Mouse (Mus musculus) lung, embryonic 14.5 days (tissue): Measurements from ENCODE around the gene Dlx4. TPM values are rescaled to one million over a fixed set of nuclear protein-coding genes. Genes with fewer than 3 reads are reported as not detected.

Source experiments
- ATAC-seq: fragments of 200-750 bp; cut with Nextera tagmentation; 2 replicates; pipeline ENCODE4 v1.8.0; 2017; ENCODE audit warnings: mild to moderate bottlenecking, moderate TSS enrichment, moderate library complexity; ENCODE audit not compliant: insufficient read depth
- DNase-seq: peaks from one replicate; pipeline ENCODE4 v3.0.0-alpha.2; 2015
- H3K27ac ChIP-seq: fragments of 300-500 bp; sonication (generic); 2 replicates; pipeline ENCODE4 v1.5.1; 2014; ENCODE audit warnings: low read depth, mild to moderate bottlenecking, moderate library complexity
- H3K27me3 ChIP-seq: fragments of 300-500 bp; sonication (generic); 2 replicates; pipeline ENCODE4 v1.6.1; 2014; ENCODE audit warnings: low read length, control low read depth; ENCODE audit not compliant: insufficient read depth
- H3K36me3 ChIP-seq: fragments of 300-500 bp; sonication (generic); 2 replicates; pipeline ENCODE4 v1.6.1; 2014; ENCODE audit warnings: control low read depth; ENCODE audit not compliant: insufficient read depth
- H3K4me1 ChIP-seq: fragments of 300-500 bp; sonication (generic); 2 replicates; pipeline ENCODE4 v1.6.1; 2014; ENCODE audit warnings: antibody characterized with exemption, control low read depth; ENCODE audit not compliant: insufficient read depth
- H3K4me2 ChIP-seq: fragments of 300-500 bp; sonication (generic); 2 replicates; pipeline ENCODE4 v1.6.1; 2014; ENCODE audit warnings: mild to moderate bottlenecking
- H3K4me3 ChIP-seq: fragments of 300-500 bp; sonication (generic); 2 replicates; pipeline ENCODE4 v1.5.1; 2014; ENCODE audit warnings: low read depth, low read length
- H3K9ac ChIP-seq: fragments of 300-500 bp; sonication (generic); 2 replicates; pipeline ENCODE4 v1.6.1; 2014
- H3K9me3 ChIP-seq: fragments of 300-500 bp; sonication (generic); 2 replicates; pipeline ENCODE4 v1.6.1; 2016; ENCODE audit warnings: low read depth, low read length, control low read depth
- CTCF ChIP-seq: IDR thresholded peaks from 2 replicates; pipeline ENCODE4 v1.5.1; 2016; ENCODE audit warnings: antibody characterized with exemption, low read depth
- WGBS: fragments of 180-500 bp; shearing (Covaris S2); extraction: QIAGEN DNeasy Blood & Tissue Kit; methylation state at CpG from one replicate; pipeline ENCODE4 v1.1.7; 2014; 5-methylcytosine and 5-hydroxymethylcytosine counted together
- polyA plus RNA-seq: library from polyadenylated mRNA; unstranded; fragments of >200 nt; fragmentation: Nextera tagmentation; extraction: Ambion mirVana; gene quantifications from 2 replicates; pipeline ENCODE4 v1.2.1, GENCODE M21; 2014

Gene Dlx4
- polyA plus RNA-seq, result 0.31 and 0.57 TPM in 2 replicates

DNA sequence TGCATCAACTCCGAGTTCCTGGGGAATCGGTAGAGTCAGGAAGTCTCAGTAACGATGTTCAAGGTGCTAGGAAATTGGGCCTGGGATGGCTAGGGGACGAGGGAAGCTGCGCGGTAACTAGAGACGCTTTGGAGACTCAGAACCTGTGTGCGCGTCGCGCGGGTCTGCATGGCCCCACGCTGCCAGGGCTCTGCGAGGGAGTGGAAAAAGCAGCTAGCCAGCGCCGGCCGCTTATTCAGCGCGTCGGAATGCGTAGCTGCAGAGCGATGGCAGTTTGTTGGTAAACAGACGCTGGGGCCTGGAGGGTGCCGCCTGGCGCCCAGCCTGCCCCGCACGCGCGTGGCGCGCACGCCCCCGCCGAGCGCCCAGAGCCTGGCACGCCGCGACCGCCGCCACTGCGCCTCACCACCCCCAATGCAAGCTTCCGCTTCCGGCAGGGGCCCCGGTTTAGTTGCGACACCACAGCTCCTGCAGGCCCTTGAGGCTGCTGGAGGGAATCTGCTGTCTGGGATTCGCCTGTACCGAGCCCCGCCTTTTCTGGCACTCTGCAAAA, at the start of gene Dlx4:
Dlx4 (minus strand) TSS at position 413 of the 553 bp plus-strand sequence.
- Histone ChIP-seq H3K4me2 (peak within 1 kb of the TSS; percentile 95), H3K9me3 (no peaks in the 10 kb centered on the region), H3K4me1 (peaks cover 7% of the 10 kb centered on the region), H3K9ac (peak within 1 kb of the TSS; percentile 46), H3K27ac (no peak within 1 kb of the TSS), H3K4me3 (peak within 1 kb of the TSS; percentile 48), H3K27me3 (peaks cover 100% of the 10 kb centered on the region), H3K36me3 (no peaks in the 10 kb centered on the region)
- DNase-seq (peak; percentile 82), ATAC-seq (peak; percentile 69)
- WGBS, result under 1% methylated on average over 44 of the region's 48 CpGs
- TF ChIP-seq CTCF, result no peak

DNA sequence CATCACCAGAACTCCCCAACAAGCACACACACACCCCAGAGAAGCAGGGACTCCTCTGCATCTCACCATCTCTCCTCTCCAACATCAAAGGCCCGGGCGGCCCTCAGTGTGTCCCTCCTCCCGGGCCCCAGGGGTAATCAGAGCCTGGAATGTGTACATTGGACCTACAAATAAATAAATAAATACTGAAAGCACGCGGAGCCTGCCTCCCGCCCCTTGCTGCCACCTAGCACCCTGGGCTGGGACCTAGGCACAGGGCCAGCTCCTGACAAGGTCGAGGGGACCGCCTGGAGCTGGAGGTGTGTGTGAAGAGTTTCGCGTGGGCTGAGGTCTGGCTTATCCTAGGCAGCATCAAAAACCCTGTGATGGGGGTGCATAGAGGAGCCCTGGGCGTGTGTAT, 43.8 kb upstream of the Dlx4 start:
- Histone ChIP-seq H3K4me1 (peaks cover 18% of the 10 kb centered on the region; the same call in 1 of the 2 replicates), H3K4me3 (no peak overlapping the region), H3K9ac (no peak overlapping the region), H3K27ac (no peak overlapping the region), H3K4me2 (no peak overlapping the region), H3K36me3 (no peaks in the 10 kb centered on the region), H3K27me3 (no peaks in the 10 kb centered on the region), H3K9me3 (no peaks in the 10 kb centered on the region)
- 14% methylated on average over 11 of the region's 11 CpGs for WGBS
- TF ChIP-seq CTCF, result no peak
- ATAC-seq (no peak), DNase-seq (peak; percentile 39)

DNA sequence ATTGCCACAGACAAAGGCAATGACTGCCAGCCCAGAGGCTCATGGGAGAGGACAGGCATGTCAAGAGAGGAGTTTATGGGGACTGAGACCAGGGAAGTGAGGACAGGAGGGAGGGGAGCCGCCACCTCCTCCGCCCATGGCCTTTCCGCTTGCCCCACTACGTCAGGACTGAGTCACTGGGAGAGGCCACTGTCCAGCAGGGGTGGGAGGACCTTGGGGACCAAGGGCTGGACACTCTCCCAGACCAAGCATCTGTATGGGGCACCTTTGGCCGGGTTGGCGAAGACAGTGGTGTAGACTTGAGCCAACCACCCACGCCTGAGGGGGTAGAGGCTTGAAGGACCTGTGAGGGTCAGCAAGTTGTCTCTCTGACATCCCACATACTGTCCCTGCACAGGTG, 40.8 kb upstream of the Dlx4 start:
- no peak overlapping the region for H3K27ac ChIP-seq
- no peaks in the 10 kb centered on the region for H3K36me3 ChIP-seq
- TF ChIP-seq CTCF, result no peak
- ATAC-seq, result no peak
- peaks cover 26% of the 10 kb centered on the region; the same call in 1 of the 2 replicates for H3K4me1 ChIP-seq
- no peaks in the 10 kb centered on the region for H3K9me3 ChIP-seq
- no peaks in the 10 kb centered on the region for H3K27me3 ChIP-seq
- H3K4me3 ChIP-seq, result no peak overlapping the region
- H3K9ac ChIP-seq, result no peak overlapping the region
- no peak overlapping the region for H3K4me2 ChIP-seq
- DNase-seq, result no peak
- 87% methylated on average over 7 of the region's 7 CpGs for WGBS

DNA sequence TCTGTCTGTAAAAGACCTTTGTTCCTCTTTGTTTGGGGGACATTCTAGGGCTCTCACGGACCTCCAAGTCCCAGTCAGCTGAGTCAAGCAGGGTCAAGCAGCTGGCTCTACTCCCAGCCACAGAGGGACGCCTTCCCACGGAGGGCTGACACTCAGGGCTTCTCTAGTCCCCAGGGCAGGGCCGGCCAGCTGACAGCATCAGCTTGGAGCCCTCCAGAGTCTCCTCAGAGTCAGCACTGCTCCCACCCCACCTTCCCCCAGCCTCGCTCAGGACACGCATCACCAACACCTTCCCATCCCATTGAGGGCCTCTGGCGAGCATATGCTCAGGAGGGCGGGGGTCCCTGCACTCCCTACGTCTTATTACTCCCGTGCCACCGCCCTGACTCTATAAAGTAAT, 39.6 kb upstream of the Dlx4 start:
- no peak for TF ChIP-seq CTCF
- WGBS, result 23% methylated on average over 11 of the region's 11 CpGs
- DNase-seq (peak; percentile 77), ATAC-seq (peak; percentile 84)
- Histone ChIP-seq H3K4me3 (no peak overlapping the region), H3K9ac (no peak overlapping the region), H3K4me1 (peaks cover 26% of the 10 kb centered on the region; the same call in 1 of the 2 replicates), H3K9me3 (no peaks in the 10 kb centered on the region), H3K4me2 (no peak overlapping the region), H3K27ac (peak overlapping the region; percentile 43; the same call in 1 of the 2 replicates), H3K36me3 (no peaks in the 10 kb centered on the region), H3K27me3 (no peaks in the 10 kb centered on the region)

DNA sequence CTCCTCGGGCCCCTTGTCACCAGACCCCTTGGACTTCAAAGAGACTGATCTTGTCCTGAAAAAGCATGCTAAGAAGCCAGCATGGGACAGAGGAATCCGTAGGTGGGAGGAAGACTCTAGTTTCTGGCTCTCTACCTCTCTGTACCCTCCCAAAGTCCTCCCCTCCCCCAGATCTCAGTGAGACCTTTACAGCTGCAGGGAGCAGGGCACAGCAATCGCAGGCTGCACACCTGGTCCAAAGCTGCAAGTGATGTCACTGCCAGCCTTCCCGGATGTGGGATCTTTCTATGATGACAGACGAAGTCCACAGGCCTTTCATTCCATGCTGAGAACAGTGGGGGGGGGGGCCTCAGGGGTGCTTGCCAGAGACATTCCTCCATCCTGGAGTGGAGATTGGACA, 38.5 kb upstream of the Dlx4 start:
- Histone ChIP-seq H3K27me3 (no peaks in the 10 kb centered on the region), H3K4me2 (no peak overlapping the region), H3K36me3 (no peaks in the 10 kb centered on the region), H3K9me3 (no peaks in the 10 kb centered on the region), H3K9ac (no peak overlapping the region), H3K4me3 (no peak overlapping the region), H3K4me1 (peaks cover 24% of the 10 kb centered on the region; the same call in 1 of the 2 replicates), H3K27ac (0 out of 2 replicates have a peak overlapping the region, but pooled peaks have one; percentile 25)
- no peak for TF ChIP-seq CTCF
- 14% methylated on average over 5 of the region's 5 CpGs for WGBS
- no peak for ATAC-seq
- peak; percentile 13 for DNase-seq

DNA sequence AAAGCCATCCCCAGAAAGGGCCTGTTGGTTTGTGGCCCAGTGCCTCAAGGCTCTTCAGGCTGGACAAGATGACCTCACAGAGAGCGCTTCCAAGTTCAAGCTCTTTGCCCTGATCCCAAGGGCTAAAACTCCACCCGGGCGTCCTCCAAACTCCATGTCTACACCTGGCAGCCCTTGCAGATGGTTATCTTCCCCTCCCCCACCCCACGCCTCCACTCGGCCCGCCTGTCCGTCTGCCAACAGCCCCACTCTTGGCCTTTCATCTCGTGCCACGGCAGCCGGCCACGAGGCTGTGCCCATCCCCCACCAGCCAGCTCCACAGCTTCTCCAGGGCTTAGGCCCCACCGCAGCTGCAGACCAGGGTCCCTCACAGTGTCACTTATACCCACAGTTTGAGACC, 33.2 kb upstream of the Dlx4 start:
- Histone ChIP-seq H3K4me2 (no peak overlapping the region), H3K4me1 (0 out of 2 replicates have a peak, but pooled peaks cover 7% of the 10 kb centered on the region), H3K9ac (0 out of 2 replicates have a peak overlapping the region, but pooled peaks have one; percentile 11), H3K4me3 (no peak overlapping the region), H3K9me3 (no peaks in the 10 kb centered on the region), H3K27ac (no peak overlapping the region), H3K27me3 (no peaks in the 10 kb centered on the region), H3K36me3 (no peaks in the 10 kb centered on the region)
- TF ChIP-seq CTCF, result no peak
- WGBS, result 26% methylated on average over 12 of the region's 12 CpGs
- peak; percentile 21 for DNase-seq
- 0 out of 2 replicates have a peak, but pooled peaks have one; percentile 14 for ATAC-seq

DNA sequence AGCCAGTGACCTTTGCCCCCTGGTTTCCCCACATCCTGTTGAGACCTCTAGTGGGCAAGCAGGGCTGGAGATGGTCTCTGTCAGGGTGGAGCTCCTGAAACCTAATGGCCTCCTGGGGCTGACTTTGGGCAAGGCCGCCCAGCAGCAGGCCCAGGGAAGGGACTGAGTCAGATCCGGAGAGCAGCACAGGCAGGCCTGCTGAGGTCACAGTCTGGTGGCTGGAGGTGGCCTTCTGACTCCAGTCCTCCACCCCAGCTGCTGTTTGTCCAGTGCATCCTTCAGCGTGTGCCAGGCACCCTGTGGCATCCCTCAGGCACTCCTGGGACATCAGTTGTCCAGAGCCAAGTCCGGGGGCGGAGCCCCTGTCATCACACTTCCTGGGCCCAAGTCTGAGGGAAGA, 19.8 kb upstream of the Dlx4 start:
- Histone ChIP-seq H3K27ac (no peak overlapping the region), H3K36me3 (no peaks in the 10 kb centered on the region), H3K9ac (no peak overlapping the region), H3K4me2 (no peak overlapping the region), H3K27me3 (no peaks in the 10 kb centered on the region), H3K9me3 (no peaks in the 10 kb centered on the region), H3K4me1 (no peaks in the 10 kb centered on the region), H3K4me3 (no peak overlapping the region)
- no peak for ATAC-seq
- no peak for DNase-seq
- 68% methylated on average over 5 of the region's 5 CpGs for WGBS
- TF ChIP-seq CTCF, result no peak
